Mouse (Mus musculus) forebrain, embryonic 12.5 days (tissue): ENCODE data around the gene Ism2. TPM values are rescaled to one million over a fixed set of nuclear protein-coding genes. Genes with fewer than 3 reads are reported as not detected.
"Not testable (repeated sequence)": the region's sequence is repeated elsewhere in the genome, so short reads cannot be mapped to it uniquely, and the experiment has no call there.

Experiments
- ATAC-seq: fragments of 200-750 bp; cut with Nextera tagmentation; 2 replicates; pipeline ENCODE4 v1.8.0; 2017; ENCODE audit warnings: moderate TSS enrichment; ENCODE audit not compliant: low FRiP score
- H3K27ac ChIP-seq: fragments of 300-500 bp; sonication (generic); 2 replicates; pipeline ENCODE4 v1.5.1; 2016; ENCODE audit warnings: mild to moderate bottlenecking
- H3K27me3 ChIP-seq: fragments of 300-500 bp; sonication (generic); 2 replicates; pipeline ENCODE4 v1.6.1; 2016; ENCODE audit warnings: mild to moderate bottlenecking
- H3K36me3 ChIP-seq: fragments of 300-500 bp; sonication (generic); replicated peaks from 2 replicates; pipeline ENCODE4 v1.6.1; 2016; ENCODE audit warnings: mild to moderate bottlenecking
- H3K4me1 ChIP-seq: fragments of 300-500 bp; sonication (generic); 2 replicates; pipeline ENCODE4 v1.6.1; 2016
- H3K4me2 ChIP-seq: fragments of 300-500 bp; sonication (generic); 2 replicates; pipeline ENCODE4 v1.6.1; 2016; ENCODE audit warnings: mild to moderate bottlenecking, moderate library complexity
- H3K4me3 ChIP-seq: fragments of 300-500 bp; sonication (generic); replicated peaks from 2 replicates; pipeline ENCODE4 v1.5.1; 2016; ENCODE audit warnings: mild to moderate bottlenecking
- H3K9ac ChIP-seq: fragments of 300-500 bp; sonication (generic); 2 replicates; pipeline ENCODE4 v1.6.1; 2016; ENCODE audit warnings: mild to moderate bottlenecking
- H3K9me3 ChIP-seq: fragments of 300-500 bp; sonication (generic); 2 replicates; pipeline ENCODE4 v1.6.1; 2016
- WGBS: fragments of 180-500 bp; shearing (Covaris S2); methylation state at CpG from one replicate; pipeline ENCODE4 v1.1.7; 2016; 5-methylcytosine and 5-hydroxymethylcytosine counted together
- polyA plus RNA-seq: library from polyadenylated mRNA; unstranded; fragments of >200 nt; fragmentation: Nextera tagmentation; extraction: Ambion mirVana; gene quantifications from 2 replicates; pipeline ENCODE4 v1.2.1, GENCODE M21; 2016

The Ism2 gene
- polyA plus RNA-seq, 1 experiment from 2014 or later = 1.8 TPM

DNA sequence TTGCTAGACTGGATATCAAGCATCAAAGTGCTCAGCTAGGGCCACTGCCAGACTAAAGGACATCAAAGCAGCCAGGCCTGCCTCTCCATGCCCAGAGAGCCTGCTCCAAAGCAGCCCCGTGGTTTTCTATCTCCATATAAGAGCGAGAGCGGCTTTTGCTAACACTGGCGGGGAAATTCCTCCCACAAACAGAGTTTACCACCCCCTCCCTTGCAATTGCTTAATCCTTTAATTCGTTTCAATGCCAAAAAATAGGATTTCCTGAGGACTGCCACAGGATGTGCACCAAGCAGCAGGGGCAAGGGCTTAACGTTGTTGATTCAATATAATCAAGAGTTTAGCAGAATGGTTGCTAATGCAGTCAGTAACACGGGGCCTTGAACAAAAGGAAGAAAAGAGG is 28.1 kb upstream of the Ism2 start:
- WGBS = 4% methylated on average over 7 of the region's 7 CpGs
- Histone ChIP-seq H3K4me2 (no peak overlapping the region), H3K9ac (no peak overlapping the region), H3K27ac (no peak overlapping the region), H3K4me1 (peaks cover 31% of the 10 kb centered on the region), H3K9me3 (no peaks in the 10 kb centered on the region), H3K36me3 (no peaks in the 10 kb centered on the region; the same call in 1 of the 2 replicates), H3K27me3 (peaks cover 26% of the 10 kb centered on the region), H3K4me3 (no peak overlapping the region)
- ATAC-seq = peak; percentile 65; the same call in 1 of the 2 replicates

DNA sequence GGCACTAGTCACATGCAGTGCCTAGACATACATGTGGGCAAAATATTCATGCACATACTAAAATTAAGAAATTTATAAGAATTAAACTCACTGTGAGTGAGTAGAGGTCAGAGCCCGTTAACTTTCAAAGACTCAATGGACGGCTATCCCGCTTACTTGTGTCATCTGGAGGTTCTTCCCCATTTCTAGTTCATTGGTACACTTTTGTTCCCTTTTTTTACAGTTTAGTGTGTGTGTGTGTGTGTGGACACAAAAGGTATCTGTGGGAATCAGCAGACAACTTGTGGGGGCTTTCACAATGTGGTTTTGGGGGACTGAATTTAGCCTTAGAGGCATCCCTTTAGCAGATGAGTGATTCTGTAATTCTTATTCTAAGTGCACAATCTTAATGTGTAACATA is 25.9 kb upstream of the Ism2 start:
- Histone ChIP-seq H3K36me3 (no peaks in the 10 kb centered on the region; the same call in 1 of the 2 replicates), H3K4me3 (no peak overlapping the region), H3K9ac (no peak overlapping the region), H3K4me1 (peaks cover 18% of the 10 kb centered on the region), H3K27me3 (peaks cover 26% of the 10 kb centered on the region), H3K27ac (no peak overlapping the region), H3K9me3 (no peaks in the 10 kb centered on the region), H3K4me2 (no peak overlapping the region)
- 91% methylated on average over 3 of the region's 3 CpGs for WGBS
- ATAC-seq = no peak

DNA sequence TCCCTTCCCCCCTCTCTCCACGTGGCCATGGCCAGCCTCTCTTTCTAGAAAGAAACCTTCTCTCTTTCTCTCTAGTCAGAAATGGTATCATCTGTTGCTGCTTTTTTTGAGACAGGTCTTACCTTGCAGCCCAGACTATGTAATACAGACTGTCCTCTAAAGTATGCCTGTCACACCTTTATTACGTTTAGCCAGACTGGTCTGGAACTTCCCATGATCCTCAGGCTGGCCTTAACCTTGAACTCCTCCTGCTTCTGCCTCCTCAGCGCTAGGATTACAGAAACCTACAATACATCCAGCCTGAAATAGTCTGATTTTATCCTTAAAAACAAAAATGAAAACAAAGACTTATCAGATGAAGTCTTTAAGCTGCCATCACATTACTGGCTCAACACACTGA is 19.7 kb upstream of the Ism2 start:
- no peak overlapping the region for H3K9ac ChIP-seq
- WGBS = 87% methylated on average over 3 of the region's 3 CpGs
- H3K36me3 ChIP-seq = no peaks in the 10 kb centered on the region; the same call in 1 of the 2 replicates
- no peaks in the 10 kb centered on the region; the same call in 1 of the 2 replicates for H3K27me3 ChIP-seq
- ATAC-seq = no peak
- H3K27ac ChIP-seq = no peak overlapping the region
- no peak overlapping the region for H3K4me2 ChIP-seq
- no peaks in the 10 kb centered on the region for H3K4me1 ChIP-seq
- no peaks in the 10 kb centered on the region for H3K9me3 ChIP-seq
- no peak overlapping the region for H3K4me3 ChIP-seq

DNA sequence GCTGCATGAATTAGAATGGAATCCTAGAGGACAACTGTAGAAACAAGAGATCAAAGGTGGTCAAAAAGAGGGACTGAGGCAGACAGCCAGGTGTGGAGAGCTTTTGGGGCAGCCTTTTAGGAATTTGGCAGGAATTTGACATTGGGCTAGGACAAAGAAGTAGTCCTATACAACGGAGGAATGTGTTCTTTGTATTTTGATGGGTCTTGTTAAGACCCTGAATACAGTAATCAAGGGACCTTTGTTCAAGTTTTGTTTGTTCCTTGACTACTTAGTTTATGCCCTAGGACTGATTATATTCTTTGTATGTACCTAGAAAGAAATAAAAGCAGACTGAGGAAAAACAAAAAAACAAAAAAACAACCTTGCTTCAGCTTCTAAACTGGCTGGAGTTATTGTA is 18.4 kb upstream of the Ism2 start:
- H3K36me3 ChIP-seq = no peaks in the 10 kb centered on the region
- no peak overlapping the region for H3K27ac ChIP-seq
- no peak overlapping the region for H3K4me3 ChIP-seq
- WGBS = 58% methylated on average over 1 of the region's 1 CpGs
- no peak for ATAC-seq
- no peaks in the 10 kb centered on the region for H3K27me3 ChIP-seq
- no peak overlapping the region for H3K4me2 ChIP-seq
- H3K9ac ChIP-seq = no peak overlapping the region
- no peaks in the 10 kb centered on the region for H3K4me1 ChIP-seq
- no peaks in the 10 kb centered on the region for H3K9me3 ChIP-seq

DNA sequence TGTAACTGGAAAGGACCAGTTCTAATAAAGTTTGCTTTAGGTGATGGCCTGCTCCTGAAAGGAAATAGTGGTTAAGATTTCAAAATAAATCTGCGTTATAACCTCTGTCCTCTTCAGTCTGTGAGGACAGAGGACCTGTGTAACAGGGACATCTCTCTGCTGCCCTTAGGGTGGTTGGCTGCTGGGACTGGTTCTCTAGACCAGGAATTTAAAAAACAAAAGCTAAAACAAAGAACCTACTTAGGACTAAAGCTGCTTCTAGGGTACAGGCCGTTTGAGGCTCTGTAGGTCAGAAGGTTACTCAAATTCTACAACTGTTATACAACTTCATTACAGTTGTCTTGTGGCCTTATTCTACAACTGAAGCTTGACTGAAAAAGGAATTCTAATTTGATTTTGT is 13.6 kb upstream of the Ism2 start:
- no peak for ATAC-seq
- WGBS = 67% methylated on average over 2 of the region's 2 CpGs
- Histone ChIP-seq H3K27me3 (no peaks in the 10 kb centered on the region), H3K4me1 (no peaks in the 10 kb centered on the region), H3K9ac (no peak overlapping the region), H3K27ac (no peak overlapping the region), H3K4me2 (no peak overlapping the region), H3K9me3 (no peaks in the 10 kb centered on the region), H3K36me3 (peaks cover 27% of the 10 kb centered on the region), H3K4me3 (no peak overlapping the region)

DNA sequence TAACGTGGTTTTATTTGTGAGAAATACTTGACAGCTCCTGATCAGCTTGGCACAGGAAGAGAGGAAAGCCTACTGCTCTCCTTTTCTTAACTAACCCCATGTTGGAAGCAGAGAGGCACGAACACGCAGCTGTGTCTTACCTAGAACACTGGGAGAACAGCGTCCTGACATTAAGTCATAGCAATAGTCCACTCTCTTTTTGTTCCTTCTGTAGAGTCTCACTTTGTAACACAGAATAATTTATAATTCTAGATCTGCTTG is 7.0 kb upstream of the Ism2 start:
- peaks cover 19% of the 10 kb centered on the region for H3K36me3 ChIP-seq
- not testable (repeated sequence) for H3K27ac ChIP-seq, H3K4me1 ChIP-seq, H3K9me3 ChIP-seq, H3K4me2 ChIP-seq, H3K4me3 ChIP-seq, H3K9ac ChIP-seq, H3K27me3 ChIP-seq, ATAC-seq
- WGBS = 72% methylated on average over 4 of the region's 4 CpGs

DNA sequence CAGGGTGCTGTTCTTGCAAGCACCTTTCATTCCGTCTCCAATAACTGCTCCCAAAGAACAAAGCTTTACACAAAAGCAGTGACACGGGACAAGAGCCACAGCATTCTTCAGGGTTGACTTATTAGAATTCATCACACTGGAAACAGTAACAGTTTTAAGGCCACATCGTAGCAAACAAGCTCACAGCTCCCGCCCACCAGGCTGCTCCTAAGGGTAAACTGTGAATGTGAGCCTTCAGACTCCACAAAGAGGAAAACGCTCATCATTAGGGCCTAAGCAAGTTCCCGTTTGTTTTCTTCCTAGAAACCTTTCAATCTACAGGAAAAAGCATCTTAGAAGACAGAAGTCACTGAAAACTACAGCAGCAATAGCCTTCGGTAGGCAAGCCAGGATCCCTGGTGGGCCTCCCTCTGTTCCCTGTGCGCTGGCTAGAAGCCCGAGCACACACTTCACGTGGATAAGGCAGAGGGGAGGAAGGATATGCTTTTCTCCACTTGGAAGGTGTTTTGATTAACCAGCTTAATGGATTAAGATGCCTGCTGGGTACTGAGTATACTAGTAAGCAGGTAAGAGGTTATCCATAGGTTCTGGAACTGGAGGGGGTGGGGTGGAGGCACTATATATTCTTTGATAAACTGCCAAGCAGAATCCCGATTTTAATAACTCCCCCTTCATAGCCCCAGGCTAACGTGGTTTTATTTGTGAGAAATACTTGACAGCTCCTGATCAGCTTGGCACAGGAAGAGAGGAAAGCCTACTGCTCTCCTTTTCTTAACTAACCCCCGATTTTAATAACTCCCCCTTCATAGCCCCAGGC is 6.5 kb upstream of the Ism2 start:
- H3K27me3 ChIP-seq = peaks cover 14% of the 10 kb centered on the region
- H3K36me3 ChIP-seq = peaks cover 19% of the 10 kb centered on the region
- no peak overlapping the region for H3K4me2 ChIP-seq
- ATAC-seq = no peak
- H3K4me3 ChIP-seq = no peak overlapping the region
- no peak overlapping the region for H3K9ac ChIP-seq
- H3K9me3 ChIP-seq = no peaks in the 10 kb centered on the region
- 33% methylated on average over 13 of the region's 13 CpGs for WGBS
- H3K27ac ChIP-seq = no peak overlapping the region; the same call in 1 of the 2 replicates
- H3K4me1 ChIP-seq = peaks cover 5% of the 10 kb centered on the region; the same call in 1 of the 2 replicates

DNA sequence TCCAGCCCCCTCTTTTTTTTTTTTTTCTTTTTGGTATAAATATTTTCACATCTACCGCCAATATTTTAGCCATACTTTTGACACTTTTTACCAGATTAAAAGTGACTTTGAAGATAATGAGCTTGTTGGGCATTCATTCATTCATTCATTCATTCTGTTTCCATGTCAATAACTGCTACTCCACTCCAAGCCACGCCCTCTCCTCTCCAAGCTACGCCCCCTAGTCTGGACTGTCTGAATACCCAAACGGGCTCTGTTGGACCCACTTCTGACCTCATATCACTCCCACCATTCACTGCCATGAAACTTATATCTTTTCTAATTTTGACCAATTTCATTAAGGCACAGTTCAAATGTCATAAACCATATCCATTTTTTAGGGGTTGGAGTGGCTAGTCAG is 1.7 kb upstream of the Ism2 start:
- Histone ChIP-seq H3K4me3 (no peak overlapping the region), H3K4me2 (no peak overlapping the region), H3K4me1 (peaks cover 22% of the 10 kb centered on the region), H3K36me3 (no peaks in the 10 kb centered on the region), H3K27me3 (peaks cover 43% of the 10 kb centered on the region), H3K27ac (no peak overlapping the region), H3K9ac (no peak overlapping the region), H3K9me3 (no peaks in the 10 kb centered on the region)
- 48% methylated on average over 4 of the region's 4 CpGs for WGBS
- ATAC-seq = no peak

DNA sequence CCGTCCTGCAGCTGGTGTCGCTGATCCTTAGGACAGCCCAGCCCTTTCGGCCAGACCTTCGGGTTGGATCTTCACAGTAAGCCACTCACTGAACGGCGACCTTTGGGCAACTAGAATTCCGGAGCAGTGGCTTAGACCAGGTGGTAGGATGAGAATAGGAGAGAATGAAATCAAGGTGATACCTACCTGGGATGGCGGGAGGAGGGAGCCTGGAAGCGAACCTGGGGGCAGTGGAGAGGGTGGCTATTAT is 861 bp upstream of the Ism2 start:
- Histone ChIP-seq H3K4me2 (peak overlapping the region; percentile 97), H3K27ac (no peak overlapping the region), H3K27me3 (peaks cover 43% of the 10 kb centered on the region), H3K4me1 (peaks cover 17% of the 10 kb centered on the region), H3K9ac (peak overlapping the region; percentile 74; the same call in 1 of the 2 replicates), H3K9me3 (no peaks in the 10 kb centered on the region), H3K4me3 (peak overlapping the region; percentile 74), H3K36me3 (no peaks in the 10 kb centered on the region)
- WGBS = 1% methylated on average over 9 of the region's 9 CpGs
- ATAC-seq = 0 out of 2 replicates have a peak, but pooled peaks have one; percentile 10

DNA sequence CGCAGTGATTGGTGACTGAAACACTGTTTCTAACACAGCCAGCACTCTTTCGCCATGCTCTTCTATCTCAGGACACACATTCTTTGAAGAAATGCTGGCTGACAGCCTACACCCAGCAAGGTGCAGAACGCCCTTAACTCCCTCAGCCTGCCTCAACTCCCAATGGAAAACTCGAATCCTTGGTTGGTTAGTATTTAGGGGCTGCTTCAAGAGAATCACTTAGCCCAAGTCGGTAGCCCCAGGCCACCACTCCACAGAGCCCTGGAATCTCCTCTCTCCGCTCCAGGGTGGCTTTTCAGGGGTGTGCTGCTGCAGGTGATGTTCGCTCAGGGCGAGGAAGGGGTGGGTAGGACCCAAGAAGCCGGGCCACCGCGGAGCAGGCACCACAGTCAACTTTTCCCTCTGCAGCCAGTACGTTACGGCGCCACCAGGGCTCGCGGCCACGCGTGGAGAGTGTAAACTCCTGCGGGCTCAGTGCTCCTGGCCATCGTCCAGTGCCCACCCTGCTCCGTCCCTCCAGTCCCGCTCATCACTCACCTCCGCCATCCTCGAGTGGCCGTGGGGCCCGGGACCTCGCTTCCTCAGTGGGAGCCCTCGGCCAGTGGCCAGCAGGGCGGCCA is 358 bp downstream of the Ism2 start:
- peak overlapping the region; percentile 97 for H3K4me2 ChIP-seq
- ATAC-seq = no peak; the same call in 1 of the 2 replicates
- peak overlapping the region; percentile 74 for H3K4me3 ChIP-seq
- WGBS = 11% methylated on average over 29 of the region's 29 CpGs
- H3K4me1 ChIP-seq = peaks cover 17% of the 10 kb centered on the region
- no peaks in the 10 kb centered on the region for H3K9me3 ChIP-seq
- no peaks in the 10 kb centered on the region for H3K36me3 ChIP-seq
- H3K27me3 ChIP-seq = peaks cover 43% of the 10 kb centered on the region
- H3K9ac ChIP-seq = peak overlapping the region; percentile 74
- no peak overlapping the region for H3K27ac ChIP-seq

DNA sequence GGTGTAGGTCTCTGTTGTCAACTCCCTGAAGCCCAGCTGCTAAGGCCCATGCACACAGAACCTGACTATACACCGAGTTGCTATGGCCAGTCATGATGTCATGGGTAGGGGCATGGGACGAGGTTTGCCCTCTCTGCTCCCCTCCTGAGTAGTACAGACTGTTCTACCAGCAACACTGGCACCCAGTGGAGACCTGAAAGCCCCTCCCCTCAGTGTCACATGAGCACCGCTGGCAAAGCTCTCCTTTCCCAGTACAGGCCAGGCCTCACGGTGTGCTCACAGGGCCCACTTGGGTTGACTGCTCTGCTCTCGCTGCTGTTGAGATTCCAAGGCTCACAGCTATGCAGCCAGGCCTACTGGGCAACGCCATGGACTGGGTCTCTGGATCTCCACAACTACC is 5.6 kb downstream of the Ism2 start:
- Histone ChIP-seq H3K4me3 (no peak overlapping the region), H3K27ac (no peak overlapping the region), H3K9ac (no peak overlapping the region), H3K36me3 (no peaks in the 10 kb centered on the region), H3K4me1 (no peaks in the 10 kb centered on the region), H3K9me3 (no peaks in the 10 kb centered on the region), H3K27me3 (peaks cover 9% of the 10 kb centered on the region), H3K4me2 (no peak overlapping the region)
- no peak for ATAC-seq
- 81% methylated on average over 6 of the region's 6 CpGs for WGBS

DNA sequence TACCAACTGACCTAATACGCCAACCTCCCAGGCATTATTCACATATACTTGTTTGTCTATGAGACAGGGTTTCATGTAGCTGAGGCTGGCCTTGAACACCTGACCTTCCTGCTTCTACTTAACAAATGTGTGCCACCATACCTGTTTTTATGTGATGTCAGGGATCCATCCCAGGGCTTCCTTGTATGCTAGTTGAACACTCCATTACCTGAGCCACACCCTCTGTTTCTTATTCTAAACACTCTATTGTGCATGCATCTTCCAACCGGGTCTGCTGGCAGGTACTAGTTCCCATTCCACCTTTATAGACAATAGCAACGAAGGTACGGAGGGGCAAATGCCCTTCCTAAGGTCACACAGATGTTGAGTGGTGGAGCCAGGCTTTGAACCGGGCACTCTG is 10.4 kb downstream of the Ism2 start:
- Histone ChIP-seq H3K9me3 (no peaks in the 10 kb centered on the region), H3K27ac (no peak overlapping the region), H3K9ac (no peak overlapping the region), H3K27me3 (no peaks in the 10 kb centered on the region), H3K4me2 (no peak overlapping the region), H3K4me1 (no peaks in the 10 kb centered on the region), H3K36me3 (no peaks in the 10 kb centered on the region), H3K4me3 (no peak overlapping the region)
- 93% methylated on average over 5 of the region's 5 CpGs for WGBS
- ATAC-seq = no peak

DNA sequence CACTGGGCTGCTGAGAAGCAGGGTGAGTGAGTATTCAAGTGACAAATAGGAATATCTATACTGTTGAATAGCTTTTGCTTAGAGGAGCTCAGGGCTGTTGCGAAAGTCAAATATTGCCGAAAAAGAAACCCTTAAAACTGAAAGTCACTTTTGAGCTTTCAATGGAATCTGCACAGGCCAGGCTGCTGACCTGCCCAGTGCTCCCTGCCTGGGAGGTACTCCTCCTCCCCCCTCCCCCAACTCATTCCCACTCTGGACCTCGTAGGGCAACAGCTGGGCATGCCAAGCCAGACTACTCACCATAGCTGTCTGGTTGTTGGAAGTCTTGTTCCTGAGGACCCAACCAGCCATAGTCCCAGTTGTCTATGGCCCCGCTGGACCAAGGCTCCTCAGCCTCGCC is 14.8 kb downstream of the Ism2 start:
- Histone ChIP-seq H3K27me3 (0 out of 2 replicates have a peak, but pooled peaks cover 3% of the 10 kb centered on the region), H3K4me3 (no peak overlapping the region), H3K4me1 (no peaks in the 10 kb centered on the region), H3K4me2 (no peak overlapping the region), H3K27ac (no peak overlapping the region), H3K36me3 (no peaks in the 10 kb centered on the region), H3K9me3 (no peaks in the 10 kb centered on the region), H3K9ac (no peak overlapping the region)
- ATAC-seq = no peak
- 91% methylated on average over 5 of the region's 5 CpGs for WGBS
